Mouse (Mus musculus): Measurements from ENCODE around the gene Creb1. TPM values are rescaled to one million over a fixed set of nuclear protein-coding genes. Genes with fewer than 3 reads are reported as not detected.

Gene Creb1
- polyA plus RNA-seq, 1 experiment from 2014 or later, result 47.9 TPM

DNA sequence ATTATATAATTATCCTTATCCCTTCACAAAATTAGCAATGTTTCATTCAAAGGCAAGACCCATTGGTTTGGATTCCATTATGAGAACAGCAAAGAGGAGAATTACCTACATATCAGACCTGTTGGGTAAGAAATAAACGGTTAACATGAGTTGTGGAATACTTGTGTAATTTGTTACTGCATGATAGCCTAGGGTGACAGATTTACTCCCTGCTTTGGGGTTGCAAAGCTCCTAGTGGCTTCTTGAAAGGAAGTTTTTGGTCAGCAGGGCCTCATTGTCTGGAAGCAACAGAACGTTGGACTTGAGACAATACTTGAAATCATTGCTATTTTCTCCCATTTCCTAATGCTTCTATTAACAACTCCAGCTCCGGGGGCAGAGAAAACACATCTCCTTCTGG, 14.0 kb upstream of the Creb1 start:
- no peak overlapping the region for H3K4me3 ChIP-seq (ENCODE audit: low read length)
- no peak for ATAC-seq (ENCODE audit: low FRiP score, low TSS enrichment)
- no peaks in the 10 kb centered on the region for H3K36me3 ChIP-seq (ENCODE audit: control insufficient read depth, insufficient read depth, low read length)
- H3K4me2 ChIP-seq (replicated peaks; ENCODE audit: low read depth, low read length), result no peak overlapping the region
- no peaks in the 10 kb centered on the region for H3K27me3 ChIP-seq (ENCODE audit: control insufficient read depth, insufficient read depth, low read length)
- H3K9ac ChIP-seq (ENCODE audit: low read depth, low read length), result no peak overlapping the region
- H3K9me3 ChIP-seq (ENCODE audit: control insufficient read depth, low read length), result no peaks in the 10 kb centered on the region
- no peak overlapping the region for H3K27ac ChIP-seq (ENCODE audit: low read depth, low read length)
- no peaks in the 10 kb centered on the region for H3K4me1 ChIP-seq (ENCODE audit: control insufficient read depth, insufficient read depth, low read length)
- WGBS, result 65% methylated on average over 3 of the region's 3 CpGs

DNA sequence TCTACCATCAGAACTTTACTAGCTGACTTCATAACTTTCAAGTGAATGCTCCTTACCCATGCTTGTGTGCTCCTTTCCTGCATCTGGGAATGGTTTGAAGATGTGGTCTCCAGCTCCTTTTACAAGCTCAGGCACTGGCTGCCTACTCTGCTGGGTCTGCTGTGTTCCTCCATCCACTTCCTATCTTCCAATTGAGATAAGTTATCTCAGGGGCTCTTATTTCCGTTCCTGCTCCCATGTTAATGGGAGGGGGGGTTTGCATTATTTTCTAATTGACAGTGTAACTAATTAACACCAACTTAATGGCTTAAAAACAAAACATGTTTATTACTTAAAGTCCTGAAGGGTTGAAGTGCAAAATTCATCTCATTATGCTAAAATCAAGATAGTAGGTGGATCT, 13.1 kb upstream of the Creb1 start:
- Histone ChIP-seq H3K9me3 (ENCODE audit: control insufficient read depth, low read length) (no peaks in the 10 kb centered on the region), H3K27me3 (ENCODE audit: control insufficient read depth, insufficient read depth, low read length) (no peaks in the 10 kb centered on the region), H3K4me1 (ENCODE audit: control insufficient read depth, insufficient read depth, low read length) (no peaks in the 10 kb centered on the region), H3K4me2 (replicated peaks; ENCODE audit: low read depth, low read length) (no peak overlapping the region), H3K4me3 (ENCODE audit: low read length) (no peak overlapping the region), H3K36me3 (ENCODE audit: control insufficient read depth, insufficient read depth, low read length) (no peaks in the 10 kb centered on the region), H3K9ac (ENCODE audit: low read depth, low read length) (no peak overlapping the region), H3K27ac (ENCODE audit: low read depth, low read length) (no peak overlapping the region)
- 63% methylated on average over 1 of the region's 1 CpGs for WGBS
- ATAC-seq (ENCODE audit: low FRiP score, low TSS enrichment), result no peak

DNA sequence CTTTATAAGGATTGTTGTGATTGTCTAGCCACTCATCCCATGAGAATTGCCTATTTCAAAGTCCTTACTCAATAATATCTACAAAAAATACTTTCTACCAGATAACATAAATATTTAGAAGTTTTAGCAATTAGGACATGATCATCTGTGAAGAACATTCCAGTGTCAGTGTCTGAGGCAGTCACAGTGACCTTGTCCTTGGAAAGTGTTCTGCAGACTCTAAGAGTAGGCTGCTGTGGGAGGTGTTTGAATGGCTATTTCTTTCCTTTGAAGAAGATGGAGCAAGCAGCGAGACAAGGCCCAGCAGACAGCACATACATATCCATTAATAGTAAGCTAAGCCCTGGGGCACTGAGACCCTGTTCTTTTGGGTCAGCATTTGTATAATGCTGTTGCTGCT, 12.5 kb upstream of the Creb1 start:
- no peaks in the 10 kb centered on the region for H3K4me1 ChIP-seq (ENCODE audit: control insufficient read depth, insufficient read depth, low read length)
- ATAC-seq (ENCODE audit: low FRiP score, low TSS enrichment), result no peak
- H3K9me3 ChIP-seq (ENCODE audit: control insufficient read depth, low read length), result no peaks in the 10 kb centered on the region
- WGBS, result 70% methylated on average over 1 of the region's 1 CpGs
- H3K4me2 ChIP-seq (replicated peaks; ENCODE audit: low read depth, low read length), result no peak overlapping the region
- no peak overlapping the region for H3K4me3 ChIP-seq (ENCODE audit: low read length)
- no peaks in the 10 kb centered on the region for H3K27me3 ChIP-seq (ENCODE audit: control insufficient read depth, insufficient read depth, low read length)
- H3K27ac ChIP-seq (ENCODE audit: low read depth, low read length), result no peak overlapping the region
- no peaks in the 10 kb centered on the region for H3K36me3 ChIP-seq (ENCODE audit: control insufficient read depth, insufficient read depth, low read length)
- no peak overlapping the region for H3K9ac ChIP-seq (ENCODE audit: low read depth, low read length)

DNA sequence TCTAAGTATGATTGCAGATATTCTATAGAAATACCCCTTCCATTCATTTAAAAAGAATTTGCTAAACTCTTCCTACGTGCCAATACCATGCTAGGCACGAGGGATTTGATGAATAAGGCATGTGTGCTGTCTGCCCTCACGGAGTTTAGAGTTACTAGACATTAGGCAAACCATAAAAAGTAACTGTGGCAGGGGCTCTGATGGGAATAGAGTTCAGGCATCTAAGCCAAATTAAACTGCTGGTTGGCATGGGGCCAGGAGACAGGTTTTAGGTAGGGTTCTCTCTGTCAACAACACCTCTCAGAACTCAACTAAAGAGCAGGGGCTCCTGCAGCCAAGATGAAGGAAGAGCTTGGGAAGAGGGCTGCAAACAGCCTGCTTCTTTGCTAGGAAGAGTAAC, 10.7 kb upstream of the Creb1 start:
- no peaks in the 10 kb centered on the region for H3K27me3 ChIP-seq (ENCODE audit: control insufficient read depth, insufficient read depth, low read length)
- H3K4me2 ChIP-seq (replicated peaks; ENCODE audit: low read depth, low read length), result no peak overlapping the region
- H3K9me3 ChIP-seq (ENCODE audit: control insufficient read depth, low read length), result no peaks in the 10 kb centered on the region
- no peak overlapping the region for H3K4me3 ChIP-seq (ENCODE audit: low read length)
- H3K9ac ChIP-seq (ENCODE audit: low read depth, low read length), result no peak overlapping the region
- 72% methylated on average over 3 of the region's 3 CpGs for WGBS
- no peak overlapping the region for H3K27ac ChIP-seq (ENCODE audit: low read depth, low read length)
- no peaks in the 10 kb centered on the region for H3K36me3 ChIP-seq (ENCODE audit: control insufficient read depth, insufficient read depth, low read length)
- H3K4me1 ChIP-seq (ENCODE audit: control insufficient read depth, insufficient read depth, low read length), result no peaks in the 10 kb centered on the region
- no peak for ATAC-seq (ENCODE audit: low FRiP score, low TSS enrichment)

DNA sequence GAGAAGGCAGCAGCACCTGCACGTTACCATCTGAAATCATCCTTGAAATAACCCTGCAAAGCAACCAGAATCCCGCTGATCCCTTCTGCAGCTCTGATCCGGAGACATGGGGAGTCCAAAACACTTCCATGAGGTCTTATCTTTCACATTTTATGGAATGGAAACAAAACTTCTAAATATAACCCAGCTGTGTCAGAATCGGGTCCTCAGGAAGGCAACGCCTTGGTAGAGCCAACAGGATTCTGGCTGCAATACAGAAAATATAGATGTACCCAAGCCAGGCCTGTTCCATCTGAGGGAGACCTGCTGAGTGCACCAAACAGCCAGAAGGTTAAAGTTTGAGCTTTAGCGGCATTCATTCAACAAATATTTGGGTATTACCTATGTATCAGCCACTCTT, 9.8 kb upstream of the Creb1 start:
- Histone ChIP-seq H3K36me3 (ENCODE audit: control insufficient read depth, insufficient read depth, low read length) (no peaks in the 10 kb centered on the region), H3K27me3 (ENCODE audit: control insufficient read depth, insufficient read depth, low read length) (no peaks in the 10 kb centered on the region), H3K4me3 (ENCODE audit: low read length) (no peak overlapping the region), H3K4me1 (ENCODE audit: control insufficient read depth, insufficient read depth, low read length) (no peaks in the 10 kb centered on the region), H3K9me3 (ENCODE audit: control insufficient read depth, low read length) (no peaks in the 10 kb centered on the region), H3K4me2 (replicated peaks; ENCODE audit: low read depth, low read length) (no peak overlapping the region), H3K9ac (ENCODE audit: low read depth, low read length) (no peak overlapping the region), H3K27ac (ENCODE audit: low read depth, low read length) (no peak overlapping the region)
- WGBS, result 84% methylated on average over 6 of the region's 6 CpGs
- no peak for ATAC-seq (ENCODE audit: low FRiP score, low TSS enrichment)

DNA sequence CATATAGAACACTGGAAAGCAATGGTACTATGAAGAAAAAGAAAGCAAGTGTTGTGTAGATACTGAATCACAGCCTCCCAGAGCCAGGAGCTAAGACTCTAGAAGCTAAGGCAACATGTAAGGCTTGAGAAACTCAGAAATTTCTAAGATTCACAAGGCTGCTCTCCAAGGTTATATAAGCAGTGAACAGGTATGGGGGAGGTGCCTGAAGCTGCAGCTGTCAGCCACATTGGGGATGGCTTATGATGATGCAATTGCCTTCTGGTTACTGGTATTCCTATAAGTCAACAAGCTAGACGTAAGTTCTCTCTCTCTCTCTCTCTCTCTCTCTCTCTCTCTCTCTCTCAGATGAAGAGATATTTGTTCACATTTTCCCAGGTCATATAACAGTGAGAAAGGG, 9.3 kb upstream of the Creb1 start:
- no peaks in the 10 kb centered on the region for H3K27me3 ChIP-seq (ENCODE audit: control insufficient read depth, insufficient read depth, low read length)
- H3K9ac ChIP-seq (ENCODE audit: low read depth, low read length), result no peak overlapping the region
- H3K4me1 ChIP-seq (ENCODE audit: control insufficient read depth, insufficient read depth, low read length), result no peaks in the 10 kb centered on the region
- no peak overlapping the region for H3K27ac ChIP-seq (ENCODE audit: low read depth, low read length)
- H3K36me3 ChIP-seq (ENCODE audit: control insufficient read depth, insufficient read depth, low read length), result no peaks in the 10 kb centered on the region
- no peaks in the 10 kb centered on the region for H3K9me3 ChIP-seq (ENCODE audit: control insufficient read depth, low read length)
- no peak overlapping the region for H3K4me3 ChIP-seq (ENCODE audit: low read length)
- 54% methylated on average over 1 of the region's 1 CpGs for WGBS
- ATAC-seq (ENCODE audit: low FRiP score, low TSS enrichment), result no peak
- H3K4me2 ChIP-seq (replicated peaks; ENCODE audit: low read depth, low read length), result no peak overlapping the region

DNA sequence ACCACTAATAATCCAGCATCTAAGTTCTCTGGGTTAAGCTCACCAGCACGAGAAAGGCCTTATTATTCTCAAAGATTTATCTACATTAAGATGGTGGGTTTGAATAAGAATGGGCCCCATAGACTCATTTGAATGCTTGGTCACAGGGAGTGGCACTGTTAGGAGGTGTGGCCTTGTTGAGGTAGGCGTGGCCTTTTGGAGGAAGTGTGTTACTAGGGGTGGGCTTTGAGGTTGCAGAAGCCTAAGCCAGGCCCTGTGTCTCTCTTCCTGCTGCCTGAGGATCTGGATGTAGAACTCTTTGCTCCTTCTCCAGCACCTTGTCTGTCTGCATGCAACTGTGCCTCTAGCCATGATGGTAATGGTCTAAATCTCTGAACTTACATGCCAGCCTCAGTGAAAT, 7.8 kb upstream of the Creb1 start:
- no peak for ATAC-seq (ENCODE audit: low FRiP score, low TSS enrichment)
- no peak overlapping the region for H3K9ac ChIP-seq (ENCODE audit: low read depth, low read length)
- no peaks in the 10 kb centered on the region; the same call in 1 of the 2 replicates for H3K36me3 ChIP-seq (ENCODE audit: control insufficient read depth, insufficient read depth, low read length)

DNA sequence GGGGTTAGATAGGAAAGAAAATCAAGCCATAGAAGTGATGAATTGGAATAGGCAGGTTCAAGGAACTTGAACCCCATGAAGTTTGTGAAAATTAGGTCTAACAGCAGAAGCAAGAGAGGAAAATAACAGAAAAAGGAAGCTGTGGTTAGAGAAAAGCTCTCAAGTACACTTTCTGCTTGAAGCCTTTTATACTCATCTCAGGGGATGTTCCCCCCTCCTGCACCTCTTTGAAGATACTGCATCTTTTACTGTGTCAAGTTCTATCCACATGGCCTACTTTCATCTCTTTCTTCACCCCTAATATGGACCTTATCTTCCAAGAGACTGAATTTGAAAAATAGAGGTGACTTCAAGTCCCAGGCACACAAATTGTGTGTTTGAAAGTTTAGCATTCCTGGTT, 4.8 kb upstream of the Creb1 start:
- Histone ChIP-seq H3K27me3 (ENCODE audit: control insufficient read depth, insufficient read depth, low read length) (no peaks in the 10 kb centered on the region), H3K36me3 (ENCODE audit: control insufficient read depth, insufficient read depth, low read length) (no peaks in the 10 kb centered on the region; the same call in 1 of the 2 replicates), H3K9me3 (ENCODE audit: control insufficient read depth, low read length) (0 out of 2 replicates have a peak, but pooled peaks cover 2% of the 10 kb centered on the region), H3K4me1 (ENCODE audit: control insufficient read depth, insufficient read depth, low read length) (peaks cover 5% of the 10 kb centered on the region; the same call in 1 of the 2 replicates), H3K9ac (ENCODE audit: low read depth, low read length) (no peak overlapping the region), H3K4me2 (replicated peaks; ENCODE audit: low read depth, low read length) (no peak overlapping the region), H3K4me3 (ENCODE audit: low read length) (no peak overlapping the region), H3K27ac (ENCODE audit: low read depth, low read length) (no peak overlapping the region)
- ATAC-seq (ENCODE audit: low FRiP score, low TSS enrichment), result no peak

More for the DNA sequence above, 7.8 kb upstream of the Creb1 start:
- WGBS, result 90% methylated on average over 2 of the region's 2 CpGs
- H3K4me1 ChIP-seq (ENCODE audit: control insufficient read depth, insufficient read depth, low read length), result no peaks in the 10 kb centered on the region
- H3K9me3 ChIP-seq (ENCODE audit: control insufficient read depth, low read length), result 0 out of 2 replicates have a peak, but pooled peaks cover 2% of the 10 kb centered on the region
- no peak overlapping the region for H3K27ac ChIP-seq (ENCODE audit: low read depth, low read length)
- H3K4me3 ChIP-seq (ENCODE audit: low read length), result no peak overlapping the region
- H3K27me3 ChIP-seq (ENCODE audit: control insufficient read depth, insufficient read depth, low read length), result no peaks in the 10 kb centered on the region
- no peak overlapping the region for H3K4me2 ChIP-seq (replicated peaks; ENCODE audit: low read depth, low read length)

DNA sequence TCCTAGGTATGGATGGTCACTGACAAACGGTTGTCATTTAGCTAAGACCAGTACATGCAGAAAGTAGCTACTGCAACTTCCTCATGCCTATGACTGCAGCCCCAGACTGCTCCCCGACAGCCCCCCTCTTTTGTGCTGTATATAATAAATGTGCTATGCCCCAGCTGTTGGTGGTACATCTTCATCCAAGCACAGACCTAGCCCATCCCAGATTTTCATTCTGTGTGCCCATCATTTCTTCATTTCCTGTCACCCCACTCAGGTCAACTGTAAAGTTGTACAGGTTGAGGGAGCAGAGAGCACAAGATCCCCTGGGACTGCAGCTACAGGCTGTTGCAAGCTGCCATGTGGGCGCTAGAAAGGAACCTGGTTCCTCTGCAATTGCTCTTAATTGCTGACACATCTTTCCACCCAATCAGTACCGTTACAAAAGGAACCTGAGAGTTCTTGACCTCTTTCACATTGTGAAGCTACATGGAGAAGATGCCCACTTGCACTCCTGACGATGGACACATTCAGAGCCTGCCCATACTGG, 2.6 kb upstream of the Creb1 start:
- ATAC-seq (ENCODE audit: low FRiP score, low TSS enrichment), result no peak
- no peak overlapping the region for H3K9ac ChIP-seq (ENCODE audit: low read depth, low read length)
- H3K27me3 ChIP-seq (ENCODE audit: control insufficient read depth, insufficient read depth, low read length), result no peaks in the 10 kb centered on the region
- H3K4me1 ChIP-seq (ENCODE audit: control insufficient read depth, insufficient read depth, low read length), result peaks cover 5% of the 10 kb centered on the region; the same call in 1 of the 2 replicates
- H3K4me3 ChIP-seq (ENCODE audit: low read length), result no peak overlapping the region
- no peaks in the 10 kb centered on the region; the same call in 1 of the 2 replicates for H3K36me3 ChIP-seq (ENCODE audit: control insufficient read depth, insufficient read depth, low read length)
- no peak overlapping the region for H3K27ac ChIP-seq (ENCODE audit: low read depth, low read length)
- no peak overlapping the region for H3K4me2 ChIP-seq (replicated peaks; ENCODE audit: low read depth, low read length)
- WGBS, result 90% methylated on average over 5 of the region's 5 CpGs
- 0 out of 2 replicates have a peak, but pooled peaks cover 2% of the 10 kb centered on the region for H3K9me3 ChIP-seq (ENCODE audit: control insufficient read depth, low read length)

All from kidney, embryonic 14.5 days (tissue).